Mouse (Mus musculus): ENCODE results near the gene Irf9.
A peak's percentile ranks its signal among the peaks of the same experiment; 100 is the strongest.

DNA sequence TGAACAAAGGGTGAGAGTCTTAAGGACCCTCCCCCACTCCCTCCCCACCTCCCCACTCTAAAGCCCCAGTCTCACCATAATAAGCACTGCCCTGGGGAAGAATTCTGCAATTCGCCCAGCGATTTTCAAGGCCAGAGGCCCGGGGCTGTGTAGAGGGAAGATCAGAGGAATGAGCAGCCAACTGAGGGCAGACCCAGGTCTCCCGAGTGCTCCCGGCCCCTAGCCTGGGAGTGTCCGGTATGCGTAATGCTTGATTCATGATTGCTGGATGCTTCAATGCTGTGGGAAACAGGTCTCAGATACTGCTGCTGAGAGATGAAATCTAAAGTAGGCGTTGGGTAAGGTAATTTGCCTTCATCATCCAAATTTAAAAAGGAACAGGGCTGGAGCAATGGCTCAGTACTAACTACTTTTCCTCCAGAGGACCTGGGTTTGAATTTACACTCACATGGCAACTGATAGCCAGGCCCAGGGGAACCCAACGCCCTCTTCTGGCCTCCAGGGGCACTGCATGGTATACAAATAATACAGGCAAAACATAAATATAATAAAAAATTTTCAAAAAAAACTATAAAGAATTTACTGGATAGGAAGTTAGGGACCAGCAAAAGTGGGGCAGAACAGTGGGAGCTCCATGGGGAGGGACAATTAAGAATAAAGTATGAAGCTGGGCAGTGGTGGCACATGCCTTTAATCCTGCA is 21.2 kb upstream of the Irf9 start:
- TF ChIP-seq CTCF (IDR thresholded peaks at IDR 0.05; ENCODE audit: control insufficient read depth, insufficient read depth, low read length) = peak; percentile 43; the same call in 1 of the 2 replicates
- TF ChIP-seq POLR2A (IDR thresholded peaks at IDR 0.05; ENCODE audit: borderline replicate concordance, control insufficient read depth, low read depth, low read length) = no peak
